Mouse (Mus musculus) heart, embryonic 13.5 days (tissue): ENCODE measurements around the gene Foxp1. TPM values are rescaled to one million over a fixed set of nuclear protein-coding genes. Genes with fewer than 3 reads are reported as not detected.
A peak's percentile ranks its signal among the peaks of the same experiment; 100 is the strongest.

Source experiments
- ATAC-seq: fragments of 200-750 bp; cut with Nextera tagmentation; 2 replicates; pipeline ENCODE4 v1.8.0; 2017; ENCODE audit warnings: moderate TSS enrichment; ENCODE audit not compliant: insufficient number of reproducible peaks, low FRiP score, low TSS enrichment; ENCODE audit errors: extremely low read depth
- H3K27ac ChIP-seq: fragments of 300-500 bp; sonication (generic); replicated peaks from 2 replicates; pipeline ENCODE4 v1.5.1; 2015; ENCODE audit warnings: moderate library complexity, mild to moderate bottlenecking, inconsistent platforms
- H3K27me3 ChIP-seq: fragments of 300-500 bp; sonication (generic); replicated peaks from 2 replicates; pipeline ENCODE4 v1.6.1; 2015; ENCODE audit warnings: mild to moderate bottlenecking, inconsistent platforms
- H3K36me3 ChIP-seq: fragments of 300-500 bp; sonication (generic); 2 replicates; pipeline ENCODE4 v1.6.1; 2015; ENCODE audit warnings: mild to moderate bottlenecking, inconsistent platforms
- H3K4me1 ChIP-seq: fragments of 300-500 bp; sonication (generic); 2 replicates; pipeline ENCODE4 v1.6.1; 2015; ENCODE audit warnings: inconsistent platforms
- H3K4me2 ChIP-seq: fragments of 300-500 bp; sonication (generic); 2 replicates; pipeline ENCODE4 v1.6.1; 2015; ENCODE audit warnings: inconsistent platforms, mild to moderate bottlenecking, moderate library complexity
- H3K4me3 ChIP-seq: fragments of 300-500 bp; sonication (generic); 2 replicates; pipeline ENCODE4 v1.5.1; 2015; ENCODE audit warnings: moderate library complexity, mild to moderate bottlenecking, inconsistent platforms
- H3K9ac ChIP-seq: fragments of 300-500 bp; sonication (generic); 2 replicates; pipeline ENCODE4 v1.6.1; 2015; ENCODE audit warnings: inconsistent platforms, mild to moderate bottlenecking, moderate library complexity
- H3K9me3 ChIP-seq: fragments of 300-500 bp; sonication (generic); 2 replicates; pipeline ENCODE4 v1.6.1; 2016; ENCODE audit warnings: inconsistent platforms
- WGBS: fragments of 180-500 bp; shearing (Covaris S2); methylation state at CpG from one replicate; pipeline ENCODE4 v1.1.7; 2015; ENCODE audit warnings: mixed read lengths; 5-methylcytosine and 5-hydroxymethylcytosine counted together
- polyA plus RNA-seq: library from polyadenylated mRNA; unstranded; fragments of >200 nt; fragmentation: Nextera tagmentation; extraction: Ambion mirVana; gene quantifications from 2 replicates; pipeline ENCODE4 v1.2.1, GENCODE M21; 2015

Foxp1 gene
- polyA plus RNA-seq, 1 experiment from 2014 or later, result 71.7 TPM

GRCm38 (mm10) chr6:99249496-99250030 is 273.0 kb downstream of the Foxp1 start:
- Histone ChIP-seq H3K4me1 (peaks cover 25% of the 10 kb centered on the region), H3K9me3 (no peaks in the 10 kb centered on the region), H3K36me3 (0 out of 2 replicates have a peak, but pooled peaks cover 4% of the 10 kb centered on the region), H3K27ac (no peak overlapping the region), H3K4me2 (no peak overlapping the region), H3K9ac (no peak overlapping the region), H3K4me3 (no peak overlapping the region), H3K27me3 (no peaks in the 10 kb centered on the region)
- no peak for ATAC-seq
- WGBS, result 74% methylated on average over 5 of the region's 5 CpGs

- H3K27me3 ChIP-seq, result no peaks in the 10 kb centered on the region
- WGBS, result 80% methylated on average over 8 of the region's 8 CpGs
- no peak overlapping the region for H3K4me2 ChIP-seq
- 0 out of 2 replicates have a peak, but pooled peaks cover 4% of the 10 kb centered on the region for H3K36me3 ChIP-seq
- ATAC-seq, result no peak
- H3K9ac ChIP-seq, result no peak overlapping the region
- peaks cover 23% of the 10 kb centered on the region for H3K4me1 ChIP-seq
- H3K4me3 ChIP-seq, result no peak overlapping the region
- no peaks in the 10 kb centered on the region for H3K9me3 ChIP-seq
- H3K27ac ChIP-seq, result no peak overlapping the region
Observed at GRCm38 (mm10) chr6:99248396-99248795, 274.1 kb downstream of the Foxp1 start.

GRCm38 (mm10) chr6:99241625-99242395 is 280.7 kb downstream of the Foxp1 start:
- Histone ChIP-seq H3K27ac (no peak overlapping the region), H3K4me1 (peaks cover 20% of the 10 kb centered on the region), H3K36me3 (no peaks in the 10 kb centered on the region), H3K4me3 (no peak overlapping the region), H3K27me3 (no peaks in the 10 kb centered on the region), H3K4me2 (no peak overlapping the region), H3K9ac (no peak overlapping the region), H3K9me3 (no peaks in the 10 kb centered on the region)
- no peak for ATAC-seq
- WGBS, result 90% methylated on average over 10 of the region's 10 CpGs

- no peaks in the 10 kb centered on the region for H3K27me3 ChIP-seq
- H3K4me2 ChIP-seq, result no peak overlapping the region
- ATAC-seq, result no peak
- no peaks in the 10 kb centered on the region for H3K36me3 ChIP-seq
- H3K4me1 ChIP-seq, result peaks cover 31% of the 10 kb centered on the region
- H3K27ac ChIP-seq, result no peak overlapping the region
- no peak overlapping the region for H3K9ac ChIP-seq
- no peak overlapping the region for H3K4me3 ChIP-seq
- H3K9me3 ChIP-seq, result no peaks in the 10 kb centered on the region
Observed at GRCm38 (mm10) chr6:99240764-99241163, 281.8 kb downstream of the Foxp1 start.

- no peaks in the 10 kb centered on the region for H3K27me3 ChIP-seq
- no peak overlapping the region for H3K27ac ChIP-seq
- no peak overlapping the region for H3K4me2 ChIP-seq
- H3K9ac ChIP-seq, result no peak overlapping the region
- no peaks in the 10 kb centered on the region for H3K9me3 ChIP-seq
- 47% methylated on average over 8 of the region's 8 CpGs for WGBS
- H3K4me3 ChIP-seq, result no peak overlapping the region
- peaks cover 44% of the 10 kb centered on the region for H3K4me1 ChIP-seq
- ATAC-seq, result no peak
- 0 out of 2 replicates have a peak, but pooled peaks cover 4% of the 10 kb centered on the region for H3K36me3 ChIP-seq
Observed at GRCm38 (mm10) chr6:99235588-99235987, 286.9 kb downstream of the Foxp1 start.

- ATAC-seq, result no peak
- no peak overlapping the region for H3K9ac ChIP-seq
Observed at GRCm38 (mm10) chr6:99233411-99233810, 289.1 kb downstream of the Foxp1 start.

GRCm38 (mm10) chr6:99228336-99228870 is 294.1 kb downstream of the Foxp1 start:
- WGBS, result 79% methylated on average over 6 of the region's 6 CpGs
- H3K27me3 ChIP-seq, result no peaks in the 10 kb centered on the region

More at GRCm38 (mm10) chr6:99233411-99233810, 289.1 kb downstream of the Foxp1 start:
- Histone ChIP-seq H3K4me3 (no peak overlapping the region), H3K27ac (no peak overlapping the region), H3K27me3 (no peaks in the 10 kb centered on the region), H3K4me2 (no peak overlapping the region), H3K9me3 (no peaks in the 10 kb centered on the region), H3K4me1 (peaks cover 48% of the 10 kb centered on the region), H3K36me3 (0 out of 2 replicates have a peak, but pooled peaks cover 4% of the 10 kb centered on the region)
- WGBS, result 87% methylated on average over 10 of the region's 10 CpGs

GRCm38 (mm10) chr6:99221147-99221546 is 301.4 kb downstream of the Foxp1 start:
- Histone ChIP-seq H3K9ac (no peak overlapping the region), H3K36me3 (no peaks in the 10 kb centered on the region), H3K27ac (0 out of 2 replicates have a peak overlapping the region, but pooled peaks have one; percentile 17), H3K4me2 (no peak overlapping the region), H3K9me3 (no peaks in the 10 kb centered on the region), H3K27me3 (no peaks in the 10 kb centered on the region), H3K4me1 (peaks cover 26% of the 10 kb centered on the region), H3K4me3 (no peak overlapping the region)
- 67% methylated on average over 5 of the region's 5 CpGs for WGBS
- no peak for ATAC-seq

More at GRCm38 (mm10) chr6:99228336-99228870, 294.1 kb downstream of the Foxp1 start:
- no peak for ATAC-seq
- Histone ChIP-seq H3K36me3 (no peaks in the 10 kb centered on the region), H3K4me2 (no peak overlapping the region), H3K4me3 (no peak overlapping the region), H3K9me3 (no peaks in the 10 kb centered on the region), H3K9ac (no peak overlapping the region), H3K27ac (no peak overlapping the region), H3K4me1 (peaks cover 32% of the 10 kb centered on the region)

GRCm38 (mm10) chr6:99220472-99220871 is 302.0 kb downstream of the Foxp1 start:
- H3K36me3 ChIP-seq, result no peaks in the 10 kb centered on the region
- no peak overlapping the region for H3K27ac ChIP-seq
- no peaks in the 10 kb centered on the region for H3K9me3 ChIP-seq
- no peaks in the 10 kb centered on the region for H3K27me3 ChIP-seq
- peaks cover 21% of the 10 kb centered on the region for H3K4me1 ChIP-seq
- no peak overlapping the region for H3K4me2 ChIP-seq
- ATAC-seq, result no peak
- H3K4me3 ChIP-seq, result no peak overlapping the region
- WGBS, result 93% methylated on average over 3 of the region's 3 CpGs
- H3K9ac ChIP-seq, result no peak overlapping the region

- Histone ChIP-seq H3K4me3 (no peak overlapping the region), H3K36me3 (peaks cover 9% of the 10 kb centered on the region; the same call in 1 of the 2 replicates), H3K27ac (no peak overlapping the region), H3K4me2 (no peak overlapping the region), H3K27me3 (no peaks in the 10 kb centered on the region), H3K9ac (no peak overlapping the region), H3K4me1 (peaks cover 19% of the 10 kb centered on the region), H3K9me3 (no peaks in the 10 kb centered on the region)
- WGBS, result 55% methylated on average over 2 of the region's 2 CpGs
- no peak for ATAC-seq
Observed at GRCm38 (mm10) chr6:99217846-99218245, 304.7 kb downstream of the Foxp1 start.

- H3K9me3 ChIP-seq, result no peaks in the 10 kb centered on the region
- no peak overlapping the region for H3K27ac ChIP-seq
- no peak for ATAC-seq
- H3K4me3 ChIP-seq, result no peak overlapping the region
- no peak overlapping the region for H3K4me2 ChIP-seq
- peaks cover 9% of the 10 kb centered on the region; the same call in 1 of the 2 replicates for H3K36me3 ChIP-seq
- H3K27me3 ChIP-seq, result no peaks in the 10 kb centered on the region
- 81% methylated on average over 7 of the region's 7 CpGs for WGBS
- no peak overlapping the region for H3K9ac ChIP-seq
- peaks cover 19% of the 10 kb centered on the region for H3K4me1 ChIP-seq
Observed at GRCm38 (mm10) chr6:99217155-99217554, 305.4 kb downstream of the Foxp1 start.
